ENCODE assay signal across 8 mouse cellular contexts in the genomic region with DNA sequence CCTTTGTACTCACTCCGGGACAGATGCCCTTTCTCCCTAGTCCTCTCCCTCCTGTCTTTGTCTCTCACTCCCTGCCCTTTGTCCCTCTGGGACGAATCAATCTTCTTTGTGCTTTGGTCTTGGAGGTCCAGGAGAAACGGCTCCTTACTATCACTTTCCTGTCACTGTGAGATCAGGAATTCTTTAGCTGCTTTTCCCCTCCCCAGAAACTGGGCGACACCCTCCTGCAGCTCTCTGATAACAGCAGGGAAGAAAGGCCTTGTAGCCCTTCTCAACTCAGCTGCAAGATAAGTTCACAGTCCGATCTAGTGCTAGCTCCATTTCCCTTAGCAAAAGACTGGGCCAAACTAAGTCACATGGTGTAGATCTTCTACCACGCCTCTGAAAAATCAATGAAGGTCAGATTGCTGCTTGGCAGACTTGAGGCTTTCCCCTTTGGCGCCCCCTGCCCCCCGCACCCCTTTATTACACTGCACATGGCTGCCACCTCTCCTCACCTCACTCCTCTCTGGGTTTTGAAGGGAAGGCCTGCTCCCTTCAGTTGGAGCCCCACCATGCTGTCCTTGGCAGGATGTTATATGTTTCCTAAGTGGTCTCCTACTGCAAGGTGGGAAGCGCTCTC. TPM values are rescaled to one million over a fixed set of nuclear protein-coding genes. Genes with fewer than 3 reads are reported as not detected.
DNase-seq lines count a peak whose midpoint lies in the region; ATAC-seq lines count a peak whose summit lies in the region.
"Had no signal": no experiment of that assay in that cellular context is flagged by ENCODE, and none has a peak within 500 bp of the region (broad histone marks: within the 10 kb centered on the region; RNA-seq: fewer than 3 reads in every experiment).

No protein-coding gene starts in this region.

- no peaks in the 10 kb centered on the region for H3K9me3 ChIP-seq in lung, embryonic 16.5 days (ENCODE audit: control insufficient read depth, low read length)
- H3K9me3 ChIP-seq: limb, embryonic 15.5 days had no signal

- H3K4me3 ChIP-seq in lung, embryonic 16.5 days (ENCODE audit: low read length), result no peak overlapping the region
- H3K4me3 ChIP-seq: limb, embryonic 15.5 days had no signal

- no peak overlapping the region for H3K27ac ChIP-seq in lung, embryonic 16.5 days (ENCODE audit: low read length)
- H3K27ac ChIP-seq: limb, embryonic 15.5 days had no signal

- ATAC-seq in lung, embryonic 16.5 days (ENCODE audit: low read depth), result peak; percentile 60; the same call in 1 of the 2 replicates
- ATAC-seq in frontal cortex, adult (ENCODE audit: low TSS enrichment), result no peak

- H3K4me2 ChIP-seq in lung, embryonic 16.5 days (ENCODE audit: low read depth, low read length), result no peak overlapping the region
- H3K4me2 ChIP-seq: limb, embryonic 15.5 days had no signal

- H3K9ac ChIP-seq in lung, embryonic 16.5 days (ENCODE audit: low read length), result no peak overlapping the region
- H3K9ac ChIP-seq: limb, embryonic 15.5 days had no signal

- peaks cover 11% of the 10 kb centered on the region for H3K36me3 ChIP-seq in lung, embryonic 16.5 days (ENCODE audit: control insufficient read depth, insufficient read depth, low read length)

- 17% methylated on average over 9 of the region's 9 CpGs for WGBS in lung, embryonic 16.5 days

- H3K4me1 ChIP-seq in lung, embryonic 16.5 days (replicated peaks; ENCODE audit: control insufficient read depth, insufficient read depth, low read length), result peaks cover 5% of the 10 kb centered on the region; the same call in 1 of the 2 replicates

- no peaks in the 10 kb centered on the region for H3K27me3 ChIP-seq in lung, embryonic 16.5 days (ENCODE audit: control insufficient read depth, insufficient read depth, low read depth, low read length)
- H3K27me3 ChIP-seq: limb, embryonic 15.5 days had no signal

- DNase-seq in lung, adult 18-20 months, result no peak
- peak; percentile 75 for DNase-seq in c-Kit-positive CD71-positive TER-119-negative erythroid progenitor cells, embryonic 14.5 days (ENCODE audit: low read depth)
- peak; percentile 27 for DNase-seq in heart, postnatal 4 days
- DNase-seq in naive thymus-derived CD4-positive, alpha-beta T cell, adult 2 months (ENCODE audit: low read depth), result peak; percentile 37
- no peak for DNase-seq in ovary, postnatal 36 days (ENCODE audit: low spot score)

RNA-seq across cellular contexts. Expression of a gene that starts 8.9 kb away (rescaled TPM):
- 32.0 and 36.3 TPM in 2 replicates for polyA plus RNA-seq in lung, embryonic 16.5 days (2015; fragmentation: Nextera tagmentation; extraction: Ambion mirVana)
- total RNA-seq in heart, postnatal 4 days (2021), result 10 to 100 TPM; 12.4 to 13.1 TPM

RNA-seq across cellular contexts. Expression of a gene that starts 23.6 kb away (rescaled TPM):
- polyA plus RNA-seq in lung, embryonic 16.5 days (2015; fragmentation: Nextera tagmentation; extraction: Ambion mirVana), result 0.39 TPM in 1 of 2 replicates, not detected in the other
- not detected for total RNA-seq in heart, postnatal 4 days (2021)
- polyA plus RNA-seq: limb, embryonic 15.5 days had no signal

RNA-seq across cellular contexts. Expression of a gene that starts 42.4 kb away (rescaled TPM):
- polyA plus RNA-seq in lung, embryonic 16.5 days (2015; fragmentation: Nextera tagmentation; extraction: Ambion mirVana), result 190 and 203 TPM in 2 replicates
- 100 to 1,000 TPM; 101 to 108 TPM for total RNA-seq in heart, postnatal 4 days (2021)

RNA-seq across cellular contexts. Expression of a gene that starts 51.2 kb away (rescaled TPM):
- polyA plus RNA-seq in lung, embryonic 16.5 days (2015; fragmentation: Nextera tagmentation; extraction: Ambion mirVana), result 9.4 TPM in 2 replicates
- 1 to 10 TPM; 5.3 to 6.8 TPM for total RNA-seq in heart, postnatal 4 days (2021)

RNA-seq across cellular contexts. Expression of a gene that starts 51.9 kb away (rescaled TPM):
- polyA plus RNA-seq in lung, embryonic 16.5 days (2015; fragmentation: Nextera tagmentation; extraction: Ambion mirVana), result 20.0 TPM in 2 replicates
- 10 to 100 TPM; 13.3 to 13.8 TPM for total RNA-seq in heart, postnatal 4 days (2021)

Comparison
In these comparisons a context has a peak if more than half of its experiments do, and no peak if none do; other contexts are left out.
1. DNase-seq: peak in c-Kit-positive CD71-positive TER-119-negative erythroid progenitor cells, embryonic 14.5 days (single experiment), heart, postnatal 4 days (single experiment) and naive thymus-derived CD4-positive, alpha-beta T cell, adult 2 months (single experiment); none in lung, adult 18-20 months (0 of 2) and ovary, postnatal 36 days (single experiment).